Mouse (Mus musculus): ENCODE data around the gene Man1a. TPM values are rescaled to one million over a fixed set of nuclear protein-coding genes. Genes with fewer than 3 reads are reported as not detected.

Man1a gene
- total RNA-seq, 1 experiment = 9.1 TPM

- H3K9ac ChIP-seq (ENCODE audit: insufficient read depth, low read depth, low read length, poor library complexity, severe bottlenecking) = no peak overlapping the region
- no peaks in the 10 kb centered on the region for H3K36me3 ChIP-seq (ENCODE audit: control insufficient read depth, insufficient read depth, low read length, poor library complexity, severe bottlenecking)
- H3K27ac ChIP-seq (ENCODE audit: insufficient read depth, low read depth, low read length, poor library complexity, severe bottlenecking) = no peak overlapping the region
- no peaks in the 10 kb centered on the region for H3K9me3 ChIP-seq (ENCODE audit: control insufficient read depth, insufficient read depth, low read depth, low read length)
- DNase-seq (ENCODE audit: low read depth, low spot score) = no peak
- no peaks in the 10 kb centered on the region for H3K4me1 ChIP-seq (ENCODE audit: control insufficient read depth in 2 of 2, insufficient read depth in 2 of 2, low read length in 2 of 2, poor library complexity in 1 of 2)
- in situ Hi-C loops (cut with MboI; ENCODE audit: low sequenced_read_pairs in 2 of 2, unreplicated experiment in 2 of 2) = no loop called here
- no peak overlapping the region for H3K4me3 ChIP-seq (ENCODE audit: insufficient read depth in 1 of 2, low read depth in 1 of 2, low read length in 2 of 2, poor library complexity in 1 of 2, severe bottlenecking in 1 of 2)
- 0 out of 2 replicates have a peak, but pooled peaks have one; percentile 39 for TF ChIP-seq ZNF384 (IDR thresholded peaks at IDR 0.05; ENCODE audit: low read depth, low read length)
- TF ChIP-seq HCFC1 (IDR thresholded peaks at IDR 0.05; ENCODE audit: borderline replicate concordance, insufficient read depth, low read length) = 0 out of 2 replicates have a peak, but pooled peaks have one; percentile 50
- TF ChIP-seq CHD2 (IDR thresholded peaks at IDR 0.05; ENCODE audit: low read depth, low read length) = no peak
- no peak for TF ChIP-seq MAFK (IDR thresholded peaks at IDR 0.05; ENCODE audit: insufficient read depth, low read depth, low read length)
- TF ChIP-seq ZC3H11A (IDR thresholded peaks at IDR 0.05; ENCODE audit: borderline replicate concordance, low read depth, low read length) = no peak
These were observed 187.9 kb downstream of the Man1a start for GRCm38 (mm10) chr10:53888382-53889110.

GRCm38 (mm10) chr10:53886475-53886874 lies 189.9 kb downstream of the Man1a start:
- no peak overlapping the region for H3K9ac ChIP-seq (ENCODE audit: insufficient read depth, low read depth, low read length, poor library complexity, severe bottlenecking)
- H3K4me1 ChIP-seq (ENCODE audit: control insufficient read depth in 2 of 2, insufficient read depth in 2 of 2, low read length in 2 of 2, poor library complexity in 1 of 2) = no peaks in the 10 kb centered on the region
- in situ Hi-C loops (cut with MboI; ENCODE audit: low sequenced_read_pairs in 2 of 2, unreplicated experiment in 2 of 2) = no loop called here
- H3K9me3 ChIP-seq (ENCODE audit: control insufficient read depth, insufficient read depth, low read depth, low read length) = no peaks in the 10 kb centered on the region
- TF ChIP-seq ZC3H11A (IDR thresholded peaks at IDR 0.05; ENCODE audit: borderline replicate concordance, low read depth, low read length) (no peak), ZNF384 (IDR thresholded peaks at IDR 0.05; ENCODE audit: low read depth, low read length) (no peak)
- no peaks in the 10 kb centered on the region for H3K36me3 ChIP-seq (ENCODE audit: control insufficient read depth, insufficient read depth, low read length, poor library complexity, severe bottlenecking)
- H3K27ac ChIP-seq (ENCODE audit: insufficient read depth, low read depth, low read length, poor library complexity, severe bottlenecking) = no peak overlapping the region
- DNase-seq (ENCODE audit: low read depth, low spot score) = no peak
- no peak overlapping the region for H3K4me3 ChIP-seq (ENCODE audit: insufficient read depth in 1 of 2, low read depth in 1 of 2, low read length in 2 of 2, poor library complexity in 1 of 2, severe bottlenecking in 1 of 2)

GRCm38 (mm10) chr10:53881310-53881709 lies 195.1 kb downstream of the Man1a start:
- no peak overlapping the region for H3K27ac ChIP-seq (ENCODE audit: insufficient read depth, low read depth, low read length, poor library complexity, severe bottlenecking)
- no peaks in the 10 kb centered on the region for H3K4me1 ChIP-seq (ENCODE audit: control insufficient read depth in 2 of 2, insufficient read depth in 2 of 2, low read length in 2 of 2, poor library complexity in 1 of 2)
- no peak for DNase-seq (ENCODE audit: low read depth, low spot score)
- in situ Hi-C loops (cut with MboI; ENCODE audit: low sequenced_read_pairs in 2 of 2, unreplicated experiment in 2 of 2) = no loop called here
- no peak overlapping the region for H3K9ac ChIP-seq (ENCODE audit: insufficient read depth, low read depth, low read length, poor library complexity, severe bottlenecking)
- H3K4me3 ChIP-seq (ENCODE audit: insufficient read depth in 1 of 2, low read depth in 1 of 2, low read length in 2 of 2, poor library complexity in 1 of 2, severe bottlenecking in 1 of 2) = no peak overlapping the region
- H3K9me3 ChIP-seq (ENCODE audit: control insufficient read depth, insufficient read depth, low read depth, low read length) = no peaks in the 10 kb centered on the region
- no peaks in the 10 kb centered on the region for H3K36me3 ChIP-seq (ENCODE audit: control insufficient read depth, insufficient read depth, low read length, poor library complexity, severe bottlenecking)
- TF ChIP-seq ZC3H11A (IDR thresholded peaks at IDR 0.05; ENCODE audit: borderline replicate concordance, low read depth, low read length) (no peak), MAFK (IDR thresholded peaks at IDR 0.05; ENCODE audit: insufficient read depth, low read depth, low read length) (no peak), HCFC1 (IDR thresholded peaks at IDR 0.05; ENCODE audit: borderline replicate concordance, insufficient read depth, low read length) (no peak), CHD2 (IDR thresholded peaks at IDR 0.05; ENCODE audit: low read depth, low read length) (no peak), ZNF384 (IDR thresholded peaks at IDR 0.05; ENCODE audit: low read depth, low read length) (no peak)

- DNase-seq (ENCODE audit: low read depth, low spot score) = no peak
- H3K36me3 ChIP-seq (ENCODE audit: control insufficient read depth, insufficient read depth, low read length, poor library complexity, severe bottlenecking) = no peaks in the 10 kb centered on the region
- no peak for TF ChIP-seq MAFK (IDR thresholded peaks at IDR 0.05; ENCODE audit: insufficient read depth, low read depth, low read length)
- no peak for TF ChIP-seq HCFC1 (IDR thresholded peaks at IDR 0.05; ENCODE audit: borderline replicate concordance, insufficient read depth, low read length)
- no peak for TF ChIP-seq ZNF384 (IDR thresholded peaks at IDR 0.05; ENCODE audit: low read depth, low read length)
- no peak for TF ChIP-seq CHD2 (IDR thresholded peaks at IDR 0.05; ENCODE audit: low read depth, low read length)
- TF ChIP-seq ZC3H11A (IDR thresholded peaks at IDR 0.05; ENCODE audit: borderline replicate concordance, low read depth, low read length) = no peak
- H3K4me1 ChIP-seq (ENCODE audit: control insufficient read depth in 2 of 2, insufficient read depth in 2 of 2, low read length in 2 of 2, poor library complexity in 1 of 2) = no peaks in the 10 kb centered on the region
- in situ Hi-C loops (cut with MboI; ENCODE audit: low sequenced_read_pairs in 2 of 2, unreplicated experiment in 2 of 2) = no loop called here
- no peak overlapping the region for H3K27ac ChIP-seq (ENCODE audit: insufficient read depth, low read depth, low read length, poor library complexity, severe bottlenecking)
- no peak overlapping the region for H3K4me3 ChIP-seq (ENCODE audit: insufficient read depth in 1 of 2, low read depth in 1 of 2, low read length in 2 of 2, poor library complexity in 1 of 2, severe bottlenecking in 1 of 2)
- no peak overlapping the region for H3K9ac ChIP-seq (ENCODE audit: insufficient read depth, low read depth, low read length, poor library complexity, severe bottlenecking)
- no peaks in the 10 kb centered on the region for H3K9me3 ChIP-seq (ENCODE audit: control insufficient read depth, insufficient read depth, low read depth, low read length)
These were observed 200.5 kb downstream of the Man1a start for GRCm38 (mm10) chr10:53875896-53876295.

Measured in ES-E14 (cell line).